Comparison of ENCODE assay signal across 20 mouse cellular contexts in genomic region chr15:97682053-97682452, GRCm38 (mm10). TPM values are rescaled to one million over a fixed set of nuclear protein-coding genes. Genes with fewer than 3 reads are reported as not detected.
DNase-seq lines count a peak whose midpoint lies in the region; ATAC-seq lines count a peak whose summit lies in the region.
"Had no signal": no experiment of that assay in that cellular context is flagged by ENCODE, and none has a peak within 500 bp of the region (broad histone marks: within the 10 kb centered on the region; RNA-seq: fewer than 3 reads in every experiment).

No protein-coding gene starts in this region.

- peaks cover 11% of the 10 kb centered on the region; the same call in 1 of the 2 replicates for H3K36me3 ChIP-seq in intestine, embryonic 16.5 days (ENCODE audit: control insufficient read depth, insufficient read depth, low read length)
- H3K36me3 ChIP-seq in intestine, embryonic 15.5 days: peaks cover 43% of the 10 kb centered on the region
- H3K36me3 ChIP-seq in forebrain, embryonic 13.5 days (ENCODE audit: poor library complexity, severe bottlenecking): peaks cover 92% of the 10 kb centered on the region

- 0 out of 2 replicates have a peak, but pooled peaks have one; percentile 23 for ATAC-seq in intestine, embryonic 16.5 days
- no peak for ATAC-seq in intestine, embryonic 15.5 days
- ATAC-seq in forebrain, embryonic 13.5 days: no peak
- ATAC-seq: inflammation-experienced regulatory T-cells, adult 6 months had no signal

- DNase-seq in kidney, adult 9 months: peak; percentile 83
- peak; percentile 56 to 77 for DNase-seq in kidney, postnatal 25 days
- peak; percentile 77 for DNase-seq in yolk sac, embryonic 10.5 days (ENCODE audit: low spot score)
- DNase-seq in cerebellum, postnatal 10 days: no peak
- no peak for DNase-seq in layer of hippocampus, adult 9-10 months (ENCODE audit: low spot score)
- DNase-seq: adrenal gland, postnatal 36 days; cerebellum, adult 11-12 months; cerebellum, postnatal 36 days; gastrocnemius, postnatal 25 days; lung, adult 2 months; midbrain, embryonic 14.5 days; thymus, postnatal 14 days had no signal

- no peak overlapping the region for H3K27ac ChIP-seq in intestine, embryonic 16.5 days (ENCODE audit: low read length)
- no peak overlapping the region for H3K27ac ChIP-seq in intestine, embryonic 15.5 days
- H3K27ac ChIP-seq in forebrain, embryonic 13.5 days: no peak overlapping the region
- H3K27ac ChIP-seq: forebrain, embryonic 10.5 days; neural tube, embryonic 13.5 days had no signal

- H3K9me3 ChIP-seq in intestine, embryonic 16.5 days (ENCODE audit: control insufficient read depth, low read length): no peaks in the 10 kb centered on the region
- no peaks in the 10 kb centered on the region for H3K9me3 ChIP-seq in intestine, embryonic 15.5 days
- H3K9me3 ChIP-seq in forebrain, embryonic 13.5 days (replicated peaks): no peaks in the 10 kb centered on the region
- H3K9me3 ChIP-seq: forebrain, embryonic 10.5 days; G1E; megakaryocyte, embryonic 14.5 days; neural tube, embryonic 13.5 days had no signal

- no peak overlapping the region for H3K9ac ChIP-seq in intestine, embryonic 16.5 days (ENCODE audit: low read depth, low read length)
- no peak overlapping the region for H3K9ac ChIP-seq in intestine, embryonic 15.5 days
- no peak overlapping the region for H3K9ac ChIP-seq in forebrain, embryonic 13.5 days
- H3K9ac ChIP-seq: neural tube, embryonic 13.5 days had no signal

- 70% methylated on average over 8 of the region's 8 CpGs for WGBS in intestine, embryonic 16.5 days
- WGBS in intestine, embryonic 15.5 days: 63% methylated on average over 8 of the region's 8 CpGs
- 92% methylated on average over 8 of the region's 8 CpGs for WGBS in forebrain, embryonic 13.5 days

- H3K4me3 ChIP-seq in intestine, embryonic 16.5 days (ENCODE audit: low read length): no peak overlapping the region
- no peak overlapping the region for H3K4me3 ChIP-seq in intestine, embryonic 15.5 days (replicated peaks)
- H3K4me3 ChIP-seq in forebrain, embryonic 13.5 days: no peak overlapping the region
- H3K4me3 ChIP-seq: forebrain, embryonic 10.5 days; megakaryocyte, embryonic 14.5 days; neural tube, embryonic 13.5 days had no signal

- no peaks in the 10 kb centered on the region for H3K4me1 ChIP-seq in intestine, embryonic 16.5 days (ENCODE audit: control insufficient read depth, insufficient read depth, low read length)
- H3K4me1 ChIP-seq in intestine, embryonic 15.5 days (replicated peaks): no peaks in the 10 kb centered on the region
- H3K4me1 ChIP-seq in forebrain, embryonic 13.5 days: no peaks in the 10 kb centered on the region
- H3K4me1 ChIP-seq: forebrain, embryonic 10.5 days; neural tube, embryonic 13.5 days had no signal

- H3K27me3 ChIP-seq in intestine, embryonic 16.5 days (replicated peaks; ENCODE audit: control insufficient read depth, insufficient read depth, low read length): no peaks in the 10 kb centered on the region
- H3K27me3 ChIP-seq in intestine, embryonic 15.5 days (replicated peaks): no peaks in the 10 kb centered on the region
- no peaks in the 10 kb centered on the region for H3K27me3 ChIP-seq in forebrain, embryonic 13.5 days
- H3K27me3 ChIP-seq: megakaryocyte, embryonic 14.5 days; neural tube, embryonic 13.5 days had no signal

- H3K4me2 ChIP-seq in intestine, embryonic 16.5 days (ENCODE audit: low read depth, low read length): no peak overlapping the region
- no peak overlapping the region for H3K4me2 ChIP-seq in intestine, embryonic 15.5 days (replicated peaks)
- H3K4me2 ChIP-seq in forebrain, embryonic 13.5 days: no peak overlapping the region
- H3K4me2 ChIP-seq: neural tube, embryonic 13.5 days had no signal

RNA-seq across cellular contexts. Expression of gene Rpap3, which starts 23.6 kb away (rescaled TPM):
- polyA plus RNA-seq in intestine, embryonic 16.5 days (2015; fragmentation: Nextera tagmentation; extraction: Ambion mirVana): 17.5 and 18.8 TPM in 2 replicates
- 19.8 and 24.0 TPM in 2 replicates for polyA plus RNA-seq in intestine, embryonic 15.5 days (2015; fragmentation: Nextera tagmentation; extraction: Ambion mirVana)
- 30.1 and 32.7 TPM in 2 replicates for polyA plus RNA-seq in forebrain, embryonic 13.5 days (2015; fragmentation: Nextera tagmentation; extraction: Ambion mirVana)

RNA-seq across cellular contexts. Expression of gene Endou, which starts 49.1 kb away (rescaled TPM):
- polyA plus RNA-seq in intestine, embryonic 16.5 days (2015; fragmentation: Nextera tagmentation; extraction: Ambion mirVana): 0.09 and 0.22 TPM in 2 replicates
- 0.09 and 0.21 TPM in 2 replicates for polyA plus RNA-seq in intestine, embryonic 15.5 days (2015; fragmentation: Nextera tagmentation; extraction: Ambion mirVana)
- 0.25 and 0.26 TPM in 2 replicates for polyA plus RNA-seq in forebrain, embryonic 13.5 days (2015; fragmentation: Nextera tagmentation; extraction: Ambion mirVana)
- polyA plus RNA-seq: G1E; inflammation-experienced regulatory T-cells, adult 6 months had no signal

Comparison
In these comparisons a context has a peak if more than half of its experiments do, and no peak if none do; other contexts are left out.
1. DNase-seq: peak in kidney, adult 9 months (single experiment), kidney, postnatal 25 days (2 of 2) and yolk sac, embryonic 10.5 days (single experiment); none in cerebellum, postnatal 10 days (0 of 2) and layer of hippocampus, adult 9-10 months (single experiment).